Mouse (Mus musculus) small intestine, adult 2 months (tissue): Measurements from ENCODE around the gene Glis2. TPM values are rescaled to one million over a fixed set of nuclear protein-coding genes. Genes with fewer than 3 reads are reported as not detected.
A peak's percentile ranks its signal among the peaks of the same experiment; 100 is the strongest.

Experiments
- H3K27ac ChIP-seq: fragments of 200-500 bp; 2 replicates; pipeline ENCODE4 v1.5.1; 2012; ENCODE audit warnings: low read depth, low read length, control low read depth, inconsistent platforms; ENCODE audit not compliant: insufficient read depth
- H3K27me3 ChIP-seq: fragments of 200-500 bp; 2 replicates; pipeline ENCODE4 v1.6.1; 2012; ENCODE audit warnings: mild to moderate bottlenecking, moderate library complexity, low read length, inconsistent platforms; ENCODE audit not compliant: control insufficient read depth, insufficient read depth
- H3K36me3 ChIP-seq: fragments of 200-500 bp; 2 replicates; pipeline ENCODE4 v1.6.1; 2012; ENCODE audit warnings: mild to moderate bottlenecking, low read length, control low read depth, inconsistent platforms; ENCODE audit not compliant: control insufficient read depth, insufficient read depth
- H3K4me1 ChIP-seq: fragments of 200-500 bp; 2 replicates; pipeline ENCODE4 v1.6.1; 2012; ENCODE audit warnings: low read length, inconsistent platforms, mixed read lengths; ENCODE audit not compliant: control insufficient read depth, insufficient read depth, insufficient read length
- H3K4me3 ChIP-seq: fragments of 200-500 bp; 2 replicates; pipeline ENCODE4 v1.5.1; 2012; ENCODE audit warnings: low read depth, mild to moderate bottlenecking, control low read depth, inconsistent platforms, low read length, moderate library complexity
- CTCF ChIP-seq: fragments of 200-500 bp; IDR thresholded peaks from 2 replicates; pipeline ENCODE4 v1.5.1; 2012; ENCODE audit warnings: low read depth, mild to moderate bottlenecking, control low read depth, inconsistent platforms, low read length, moderate library complexity, mixed read lengths; ENCODE audit not compliant: insufficient replicate concordance, insufficient read length; ENCODE audit errors: extremely low read depth
- POLR2A ChIP-seq: fragments of 200-500 bp; IDR thresholded peaks from 2 replicates; pipeline ENCODE4 v1.6.1; 2012; ENCODE audit warnings: low read depth, mild to moderate bottlenecking, control low read depth, inconsistent platforms, low read length, moderate library complexity
- WGBS: fragments of 180-500 bp; shearing (Covaris S2); methylation state at CpG from one replicate; pipeline ENCODE4 v1.1.7; 2018; 5-methylcytosine and 5-hydroxymethylcytosine counted together
- polyA plus RNA-seq: library from polyadenylated mRNA; depleted of rRNA; stranded (reverse); fragments of >200 nt; gene quantifications from 2 replicates; pipeline ENCODE4 v1.2.3, GENCODE M21; 2012

Gene Glis2
- polyA plus RNA-seq, 1 experiment = 10.1 TPM

DNA sequence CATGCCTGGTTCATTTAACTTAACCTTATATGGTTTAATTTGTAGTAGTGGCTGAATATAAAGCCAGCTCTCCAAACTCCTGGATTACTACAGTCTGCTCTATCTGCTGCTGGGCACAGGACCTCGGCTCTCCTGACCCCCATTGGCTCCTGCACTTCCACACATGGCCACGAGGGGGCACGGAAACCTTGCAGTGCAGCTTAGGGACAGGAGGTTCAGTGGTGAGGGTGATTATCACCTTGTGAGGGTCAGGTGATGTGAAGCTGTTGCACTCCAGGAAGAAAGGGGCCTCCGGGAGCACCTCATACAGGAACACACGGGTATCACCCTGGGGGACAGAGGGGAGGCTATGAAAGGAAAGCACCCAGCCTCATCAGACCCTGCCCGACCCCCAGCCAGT is 35.4 kb downstream of the Glis2 start:
- TF ChIP-seq POLR2A = no peak
- TF ChIP-seq CTCF = peak; percentile 94; the same call in 1 of the 2 replicates
- Histone ChIP-seq H3K36me3 (peaks cover 55% of the 10 kb centered on the region), H3K27me3 (no peaks in the 10 kb centered on the region), H3K4me3 (no peak overlapping the region), H3K27ac (no peak overlapping the region), H3K4me1 (no peaks in the 10 kb centered on the region)
- 16% methylated on average over 6 of the region's 6 CpGs for WGBS

DNA sequence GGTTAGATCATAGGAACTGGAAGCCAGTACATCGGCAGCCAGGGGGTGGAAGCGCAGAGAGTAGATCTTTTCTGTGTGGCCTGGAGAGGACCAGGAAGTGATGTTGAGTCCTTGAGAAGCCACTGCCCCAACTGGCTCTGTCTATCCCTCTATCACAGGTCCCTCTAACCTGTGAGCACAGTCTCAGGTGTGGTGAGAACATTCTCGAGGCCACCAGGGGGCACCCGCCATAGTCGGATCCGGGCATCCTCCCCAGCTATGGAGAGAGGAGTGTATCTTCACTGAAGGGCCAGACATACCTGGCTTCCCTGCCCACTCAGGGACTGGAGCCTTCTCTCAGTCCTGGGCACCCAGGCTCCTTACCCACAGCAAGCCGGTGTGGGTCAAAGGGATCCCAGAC is 37.5 kb downstream of the Glis2 start:
- WGBS = 53% methylated on average over 7 of the region's 7 CpGs
- Histone ChIP-seq H3K4me3 (no peak overlapping the region), H3K36me3 (peaks cover 57% of the 10 kb centered on the region), H3K27me3 (no peaks in the 10 kb centered on the region), H3K27ac (no peak overlapping the region), H3K4me1 (no peaks in the 10 kb centered on the region)
- TF ChIP-seq POLR2A = no peak
- TF ChIP-seq CTCF = peak; percentile 44; the same call in 1 of the 2 replicates

DNA sequence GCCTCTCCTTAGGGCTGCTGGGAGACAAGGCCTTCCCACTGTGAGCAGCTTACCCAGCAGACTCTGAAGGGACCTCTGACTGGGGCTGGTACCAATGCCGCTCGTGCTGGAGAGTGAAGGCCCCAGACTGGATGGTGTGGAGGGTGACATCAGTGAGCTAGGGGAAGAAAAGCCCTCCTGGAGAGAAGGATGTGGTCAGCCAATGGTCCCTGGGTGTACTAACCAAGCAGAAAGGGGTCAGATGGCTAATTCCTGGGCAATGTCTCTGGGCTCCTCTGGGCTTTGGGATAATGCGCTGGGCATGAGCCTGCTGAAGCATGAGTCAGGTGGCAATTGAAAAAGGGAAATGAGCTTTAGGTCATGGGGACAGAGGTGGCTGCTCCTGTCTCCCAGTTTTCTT is 39.1 kb downstream of the Glis2 start:
- WGBS = 95% methylated on average over 3 of the region's 3 CpGs
- H3K27ac ChIP-seq = no peak overlapping the region
- peaks cover 53% of the 10 kb centered on the region for H3K36me3 ChIP-seq
- H3K4me1 ChIP-seq = no peaks in the 10 kb centered on the region
- H3K4me3 ChIP-seq = no peak overlapping the region
- H3K27me3 ChIP-seq = no peaks in the 10 kb centered on the region
- no peak for TF ChIP-seq CTCF
- TF ChIP-seq POLR2A = no peak

DNA sequence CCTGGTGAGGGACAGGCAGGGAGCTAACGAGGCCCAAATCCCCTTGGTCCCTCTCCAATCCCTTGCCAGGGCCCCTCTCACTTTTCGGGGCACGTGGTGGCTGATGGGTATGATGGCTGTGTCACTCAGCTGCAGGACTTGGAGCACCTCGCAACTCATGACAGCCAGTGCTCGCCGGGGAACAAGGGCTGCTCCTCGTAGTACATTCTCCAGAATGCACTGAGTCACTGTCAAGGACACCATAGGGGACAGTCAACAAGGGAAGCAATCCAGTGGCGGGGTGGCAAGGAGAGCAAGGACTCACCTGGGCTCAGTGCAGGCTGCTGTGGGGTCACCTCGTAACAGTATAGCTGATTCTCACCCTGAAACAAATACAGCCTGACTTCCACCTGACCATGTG is 40.2 kb downstream of the Glis2 start:
- 92% methylated on average over 9 of the region's 9 CpGs for WGBS
- no peak overlapping the region for H3K27ac ChIP-seq
- no peaks in the 10 kb centered on the region for H3K4me1 ChIP-seq
- H3K4me3 ChIP-seq = no peak overlapping the region
- no peak for TF ChIP-seq CTCF
- no peak for TF ChIP-seq POLR2A
- H3K36me3 ChIP-seq = peaks cover 48% of the 10 kb centered on the region
- H3K27me3 ChIP-seq = no peaks in the 10 kb centered on the region

DNA sequence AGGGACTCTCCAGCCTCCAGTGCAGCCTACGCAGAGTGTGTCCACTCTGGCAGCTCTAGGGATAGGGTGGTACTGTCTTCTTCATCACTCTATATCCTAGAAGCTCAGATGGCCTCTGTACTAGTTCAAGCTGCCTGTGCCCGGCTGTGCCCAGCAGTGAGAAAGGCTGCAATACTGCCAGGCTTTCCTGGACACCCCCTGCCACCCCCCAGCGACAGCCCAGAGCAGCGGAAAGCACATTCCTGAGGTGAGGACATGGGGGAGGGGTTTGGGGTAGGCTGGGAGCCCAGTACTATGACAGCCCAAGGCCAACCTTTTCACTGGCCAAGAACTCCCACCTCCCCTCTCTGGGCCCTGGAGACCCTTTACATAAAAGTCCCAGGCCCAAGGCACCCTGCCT is 41.2 kb downstream of the Glis2 start:
- peaks cover 7% of the 10 kb centered on the region; the same call in 1 of the 2 replicates for H3K4me1 ChIP-seq
- no peak overlapping the region for H3K4me3 ChIP-seq
- TF ChIP-seq POLR2A = no peak
- no peak for TF ChIP-seq CTCF
- H3K36me3 ChIP-seq = peaks cover 45% of the 10 kb centered on the region
- no peak overlapping the region for H3K27ac ChIP-seq
- no peaks in the 10 kb centered on the region for H3K27me3 ChIP-seq
- 90% methylated on average over 4 of the region's 4 CpGs for WGBS

DNA sequence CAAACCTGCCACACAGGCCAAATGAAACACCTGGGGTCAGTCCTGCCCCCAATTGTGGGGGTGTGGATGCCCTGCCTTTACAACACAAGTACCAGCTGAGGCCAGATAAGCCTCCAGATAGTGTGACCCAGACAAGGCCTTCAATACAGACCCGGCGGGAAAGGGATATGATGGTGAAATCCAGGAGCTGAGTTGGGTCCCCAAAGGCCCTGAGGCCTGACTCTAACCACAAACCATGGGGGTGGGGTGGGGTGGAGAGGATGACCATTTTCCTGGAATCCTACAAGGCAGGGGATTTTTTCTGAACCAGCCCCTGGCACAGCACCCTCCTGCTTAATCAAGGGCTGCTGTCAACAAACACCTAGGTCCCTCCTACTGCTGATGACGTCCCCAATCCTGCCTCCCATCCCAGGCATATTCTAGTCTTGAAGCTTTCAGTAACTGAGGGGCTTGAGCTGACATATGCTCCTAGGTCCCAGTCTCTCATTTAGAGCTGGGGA is 44.4 kb downstream of the Glis2 start:
- Histone ChIP-seq H3K4me3 (no peak overlapping the region), H3K27me3 (no peaks in the 10 kb centered on the region), H3K4me1 (peaks cover 16% of the 10 kb centered on the region), H3K27ac (no peak overlapping the region), H3K36me3 (peaks cover 25% of the 10 kb centered on the region)
- WGBS = 89% methylated on average over 3 of the region's 3 CpGs
- TF ChIP-seq POLR2A (0 out of 2 replicates have a peak, but pooled peaks have one; percentile 10), CTCF (no peak)

DNA sequence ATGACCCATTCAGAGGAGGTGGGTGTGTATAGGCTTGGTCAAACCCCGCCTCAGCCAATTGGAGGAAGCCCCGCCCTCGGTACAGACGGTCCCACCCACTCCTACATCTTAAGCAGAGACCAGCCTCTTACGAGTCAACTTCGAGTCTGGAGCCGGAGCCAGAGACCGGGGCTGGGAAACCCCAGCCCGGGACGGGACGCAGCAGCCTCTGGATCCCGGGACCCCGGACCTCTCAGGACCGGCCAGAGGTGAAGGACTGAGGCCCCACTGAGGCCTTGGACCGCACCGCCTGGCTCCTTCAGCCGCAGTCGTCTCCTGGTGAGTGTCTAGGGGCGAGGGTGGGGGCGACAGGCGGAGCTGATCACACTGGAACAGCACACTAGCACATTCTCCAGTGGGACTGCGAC is 45.3 kb downstream of the Glis2 start, which contains the start of the genes Vasn and Dnaja3:
Vasn (plus strand) TSS at position 111 of the 407 bp plus-strand sequence.
Dnaja3 (plus strand) TSS at position 159 of the 407 bp plus-strand sequence.
- peak within 1 kb of the TSS; percentile 36; the same call in 1 of the 2 replicates for H3K27ac ChIP-seq
- 6% methylated on average over 22 of the region's 22 CpGs for WGBS
- TF ChIP-seq CTCF (no peak), POLR2A (peak; percentile 31; the same call in 1 of the 2 replicates)
- H3K36me3 ChIP-seq = peaks cover 21% of the 10 kb centered on the region
- H3K4me1 ChIP-seq = peaks cover 16% of the 10 kb centered on the region
- H3K4me3 ChIP-seq = peak within 1 kb of the TSS; percentile 71
- H3K27me3 ChIP-seq = no peaks in the 10 kb centered on the region
